Mouse (Mus musculus) G1E-ER4 (cell line): Measurements from ENCODE around the gene Epha8. TPM values are rescaled to one million over a fixed set of nuclear protein-coding genes. Genes with fewer than 3 reads are reported as not detected.

Source experiments
- GATA1 ChIP-seq: IDR thresholded peaks from one replicate; pipeline ENCODE4 v1.8.0; 2012; ENCODE audit warnings: low read length, inconsistent platforms
- polyA plus RNA-seq: library from polyadenylated mRNA; stranded (reverse); fragments of >175 nt; gene quantifications from 2 replicates; pipeline ENCODE4 v1.2.3, GENCODE M21; 2012

The Epha8 gene
- polyA plus RNA-seq, 1 experiment = 0.02 TPM

GRCm38 (mm10) chr4:136898637-136899036, 58.0 kb downstream of the Epha8 start, which contains the start of gene C1qa:
C1qa (minus strand) TSS chr4:136898803.
- no peak for TF ChIP-seq GATA1

GRCm38 (mm10) chr4:136898084-136898598, 58.5 kb downstream of the Epha8 start:
- no peak for TF ChIP-seq GATA1

- TF ChIP-seq GATA1 = no peak
Observed at GRCm38 (mm10) chr4:136896461-136896860, 60.2 kb downstream of the Epha8 start.

- TF ChIP-seq GATA1 = no peak
Observed at GRCm38 (mm10) chr4:136895861-136896260, 60.8 kb downstream of the Epha8 start.

- TF ChIP-seq GATA1 = no peak
Observed at GRCm38 (mm10) chr4:136894821-136895220, 61.8 kb downstream of the Epha8 start.

- TF ChIP-seq GATA1 = no peak
Observed at GRCm38 (mm10) chr4:136893691-136894543, 62.7 kb downstream of the Epha8 start.

GRCm38 (mm10) chr4:136892811-136893210, 63.8 kb downstream of the Epha8 start, which contains the start of gene C1qc:
C1qc (minus strand) TSS chr4:136893065.
- no peak for TF ChIP-seq GATA1

- TF ChIP-seq GATA1 = no peak
Observed at GRCm38 (mm10) chr4:136892371-136892770, 64.2 kb downstream of the Epha8 start.

- no peak for TF ChIP-seq GATA1
Observed at GRCm38 (mm10) chr4:136891115-136891514, 65.5 kb downstream of the Epha8 start.

- TF ChIP-seq GATA1 = no peak
Observed at GRCm38 (mm10) chr4:136889981-136890380, 66.6 kb downstream of the Epha8 start.

- no peak for TF ChIP-seq GATA1
Observed at GRCm38 (mm10) chr4:136887714-136888113, 68.9 kb downstream of the Epha8 start.

GRCm38 (mm10) chr4:136886101-136886500, 70.5 kb downstream of the Epha8 start, which contains the start of gene C1qb:
C1qb (minus strand) TSS chr4:136886187.
- TF ChIP-seq GATA1 = no peak

Other genes starting within 250 kb of the Epha8 start
- gene Ephb2, start 120.8 kb downstream of the Epha8 start, polyA plus RNA-seq = 0.03 TPM in 1 of 2 replicates, not detected in the other
- gene C1qb, start 70.6 kb downstream of the Epha8 start, polyA plus RNA-seq = not detected in 2 replicates
- not detected in 2 replicates for gene C1qc, start 63.8 kb downstream of the Epha8 start, polyA plus RNA-seq
- not detected in 2 replicates for gene C1qa, start 58.0 kb downstream of the Epha8 start, polyA plus RNA-seq
- 10.4 and 18.9 TPM in 2 replicates for gene Zbtb40, start 92.0 kb upstream of the Epha8 start, polyA plus RNA-seq